Mouse (Mus musculus): ENCODE measurements around the gene Olfr1158. TPM values are rescaled to one million over a fixed set of nuclear protein-coding genes. Genes with fewer than 3 reads are reported as not detected.

The Olfr1158 gene
- polyA plus RNA-seq (2012; rRNA removed), result not detected in 2 replicates

DNA sequence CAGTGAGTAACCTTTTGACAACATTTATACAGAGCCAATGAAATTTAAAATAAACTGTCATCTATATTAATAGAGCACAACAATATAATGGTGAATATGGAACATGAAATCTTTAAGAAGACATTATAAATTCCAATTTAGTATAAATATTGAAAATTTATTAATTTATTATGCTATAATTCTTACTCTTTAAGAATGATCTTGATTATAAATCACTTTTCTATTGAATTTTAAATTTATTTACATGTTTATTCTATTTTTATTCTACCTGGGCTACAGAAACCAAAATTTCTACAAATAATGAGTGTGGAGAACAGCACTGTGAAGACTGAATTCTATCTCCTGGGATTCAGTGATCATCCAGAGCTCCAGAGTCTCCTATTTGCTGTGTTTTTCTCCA, at the start of gene Olfr1158:
Olfr1158 (plus strand) TSS at position 301 of the 400 bp plus-strand sequence.

DNA sequence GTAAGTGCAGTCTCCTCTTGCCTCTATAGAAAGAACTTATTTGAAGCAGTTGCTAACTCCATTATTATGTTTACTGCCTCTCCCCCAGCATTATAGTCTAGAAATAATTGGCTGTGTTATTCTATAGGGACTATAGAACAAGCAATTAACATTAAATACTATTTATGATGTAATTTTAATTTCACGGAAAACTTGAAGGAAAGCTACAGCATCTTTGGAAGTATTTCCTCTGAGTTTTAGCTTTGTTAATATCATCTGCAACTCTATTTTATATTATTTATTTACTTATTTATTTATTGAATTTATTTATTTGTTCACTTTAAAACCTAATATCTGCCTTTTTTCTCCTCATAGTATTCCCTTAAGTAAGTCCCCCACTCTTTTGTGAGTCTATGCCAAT, 44.9 kb upstream of the Olfr1158 start, which contains the start of gene Olfr1155:
Olfr1155 (minus strand) TSS at position 101 of the 400 bp plus-strand sequence.

DNA sequence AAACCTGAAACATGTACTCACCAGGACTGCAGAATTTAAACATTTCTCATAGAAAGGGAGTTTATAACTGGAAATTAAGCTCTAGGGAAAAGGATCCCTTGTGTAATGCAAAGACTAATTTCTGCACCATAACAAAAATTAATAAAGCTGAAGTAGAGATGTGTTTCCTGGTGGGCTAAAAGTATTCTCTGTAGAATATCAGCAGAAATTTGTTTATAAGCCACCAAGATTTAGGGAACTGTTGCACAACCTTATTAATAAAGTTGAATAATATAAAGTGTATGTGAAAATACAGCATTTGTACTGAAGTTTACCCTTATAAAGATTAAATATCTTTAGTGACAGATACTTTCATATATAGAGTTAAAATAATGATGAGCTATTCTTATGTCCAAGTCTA, 36.9 kb upstream of the Olfr1158 start, which contains the start of gene Olfr1156:
Olfr1156 (minus strand) TSS at position 101 of the 400 bp plus-strand sequence.

DNA sequence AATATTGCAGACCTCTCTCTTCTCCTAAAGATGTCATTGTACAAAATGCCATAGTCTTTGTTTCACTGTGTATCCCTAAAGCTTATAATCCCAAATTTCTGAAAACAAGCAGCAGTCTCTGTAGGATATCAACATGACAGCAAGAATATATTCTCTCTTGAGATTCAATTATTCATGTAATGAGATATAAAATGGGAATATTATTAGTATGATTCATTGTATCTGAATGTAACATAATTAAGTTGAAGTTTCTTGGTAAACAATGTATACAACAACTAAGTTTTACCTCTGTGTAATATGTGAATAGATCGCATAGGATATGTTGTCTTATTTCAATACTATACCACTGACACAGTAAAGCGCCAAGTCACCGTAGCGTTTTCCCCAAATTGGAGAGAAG, 21.7 kb upstream of the Olfr1158 start, which contains the start of gene Olfr1157:
Olfr1157 (minus strand) TSS at position 101 of the 400 bp plus-strand sequence.

DNA sequence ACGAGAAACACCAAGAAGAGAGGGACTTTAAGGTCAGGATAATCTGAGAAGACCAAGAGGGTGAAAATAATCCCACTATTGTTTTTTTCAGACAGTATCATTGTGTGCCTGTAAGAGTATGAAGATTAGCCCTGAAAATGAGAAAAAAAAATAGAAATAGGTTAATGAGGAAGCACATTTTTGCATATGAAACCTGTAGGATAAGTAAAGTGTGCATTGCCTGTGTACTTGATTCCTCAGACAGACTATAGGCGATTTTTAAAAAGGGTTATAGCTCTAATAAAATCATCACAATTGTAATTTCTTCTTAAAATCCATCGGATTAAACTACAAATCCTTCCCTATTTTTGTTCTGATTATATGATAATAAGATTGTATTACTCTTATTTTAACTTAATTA, 15.3 kb upstream of the Olfr1158 start, which contains the start of gene Olfr74:
Olfr74 (minus strand) TSS at position 101 of the 400 bp plus-strand sequence.

DNA sequence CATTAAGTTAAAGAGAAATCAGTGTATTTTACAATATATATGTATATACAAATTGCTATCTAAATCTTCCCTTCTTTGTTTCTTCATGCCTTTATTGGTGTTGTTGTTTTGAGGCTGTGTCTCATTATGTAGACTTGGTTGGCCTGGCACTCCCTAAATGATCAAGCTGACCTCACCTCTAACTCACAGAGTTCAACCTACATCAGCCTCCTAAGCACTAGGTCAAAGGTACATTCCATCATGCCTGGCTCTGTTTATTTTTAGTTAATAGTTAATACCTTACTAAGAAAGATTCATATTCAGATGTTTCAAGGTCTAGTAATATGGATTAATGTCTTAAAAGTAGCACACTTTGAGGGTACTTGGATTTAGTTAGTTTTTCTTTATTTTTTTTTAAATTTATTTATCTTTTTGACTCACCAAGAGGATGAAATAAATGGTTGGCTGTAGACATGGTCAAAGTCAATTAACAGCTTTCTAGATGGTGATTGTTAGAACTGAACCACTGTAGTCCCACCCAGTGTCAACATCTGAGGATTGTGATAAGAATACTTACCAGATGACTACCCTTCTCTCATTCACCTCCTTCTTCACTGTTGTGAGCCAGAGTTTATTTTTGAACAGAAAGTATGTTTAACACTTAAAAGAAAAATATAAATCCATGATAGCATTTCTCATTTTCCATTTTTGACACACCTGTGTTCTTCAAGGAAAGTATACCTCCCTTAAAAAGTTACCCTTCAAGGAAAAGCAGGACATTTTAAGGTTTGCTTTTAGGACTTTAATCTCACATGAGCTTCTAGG, 17.8 kb downstream of the Olfr1158 start, which contains the start of gene Olfr1160:
Olfr1160 (minus strand) TSS at position 754 of the 804 bp plus-strand sequence.

DNA sequence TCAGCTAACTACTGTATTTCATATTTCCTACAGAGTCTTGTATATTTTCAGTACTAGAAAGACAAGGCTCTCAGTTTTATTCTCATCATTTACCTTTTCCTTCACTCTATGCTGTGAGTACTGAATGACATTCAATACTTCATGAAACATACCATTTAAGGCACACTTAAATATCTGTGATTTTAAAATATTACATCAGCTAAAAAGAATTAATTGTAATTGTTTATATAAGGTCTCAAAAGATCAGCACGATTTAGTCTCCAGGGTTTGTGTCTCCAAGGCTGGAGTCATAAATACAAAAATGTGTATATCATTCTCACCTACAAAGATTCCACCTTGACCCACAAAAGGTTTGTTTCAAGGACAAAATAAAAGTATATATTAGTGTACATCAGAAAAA, 32.6 kb downstream of the Olfr1158 start, which contains the start of gene Olfr1161:
Olfr1161 (plus strand) TSS at position 301 of the 400 bp plus-strand sequence.

DNA sequence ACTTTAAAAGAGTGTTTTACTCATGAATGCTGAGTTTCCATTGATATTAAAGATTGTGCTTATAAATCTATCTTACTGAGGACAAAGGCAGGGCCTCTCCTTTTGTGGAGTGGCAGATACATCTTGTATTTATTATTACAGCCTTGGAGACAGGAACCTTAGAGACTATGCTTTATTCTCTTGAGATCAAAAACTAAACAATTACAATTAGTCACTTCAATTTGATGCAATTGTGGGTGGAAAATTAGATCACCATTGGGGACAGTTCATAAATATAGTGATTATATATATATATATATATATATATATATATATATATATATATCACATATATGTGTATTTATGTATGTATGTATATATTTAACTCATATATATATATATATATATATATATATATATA, 47.7 kb downstream of the Olfr1158 start, which contains the start of gene Olfr73:
Olfr73 (minus strand) TSS at position 101 of the 400 bp plus-strand sequence.

Other genes starting within 250 kb of the Olfr1158 start
- gene Olfr1140, start 246.4 kb upstream of the Olfr1158 start, polyA plus RNA-seq (2012; rRNA removed), result not detected in 2 replicates
- gene Olfr1141, start 236.1 kb upstream of the Olfr1158 start, polyA plus RNA-seq (2012; rRNA removed), result not detected in 2 replicates
- not detected in 2 replicates for gene Olfr152, start 210.6 kb upstream of the Olfr1158 start, polyA plus RNA-seq (2012; rRNA removed)
- gene Olfr1143, start 189.5 kb upstream of the Olfr1158 start, polyA plus RNA-seq (2012; rRNA removed), result not detected in 2 replicates
- gene Olfr1145, start 180.3 kb upstream of the Olfr1158 start, polyA plus RNA-seq (2012; rRNA removed), result not detected in 2 replicates
- not detected in 2 replicates for gene Olfr1148, start 159.6 kb upstream of the Olfr1158 start, polyA plus RNA-seq (2012; rRNA removed)
- not detected in 2 replicates for gene Olfr1150-ps1, start 146.1 kb upstream of the Olfr1158 start, polyA plus RNA-seq (2012; rRNA removed)
- gene Olfr1151, start 134.3 kb upstream of the Olfr1158 start, polyA plus RNA-seq (2012; rRNA removed), result not detected in 2 replicates
- not detected in 2 replicates for gene Olfr1152, start 123.6 kb upstream of the Olfr1158 start, polyA plus RNA-seq (2012; rRNA removed)
- gene Olfr1153, start 95.2 kb upstream of the Olfr1158 start, polyA plus RNA-seq (2012; rRNA removed), result not detected in 2 replicates
- not detected in 2 replicates for gene Olfr1154, start 84.9 kb upstream of the Olfr1158 start, polyA plus RNA-seq (2012; rRNA removed)
- gene Olfr1155, start 45.0 kb upstream of the Olfr1158 start, polyA plus RNA-seq (2012; rRNA removed), result not detected in 2 replicates
- not detected in 2 replicates for gene Olfr1156, start 37.0 kb upstream of the Olfr1158 start, polyA plus RNA-seq (2012; rRNA removed)
- gene Olfr1157, start 21.8 kb upstream of the Olfr1158 start, polyA plus RNA-seq (2012; rRNA removed), result not detected in 2 replicates
- not detected in 2 replicates for gene Olfr74, start 15.4 kb upstream of the Olfr1158 start, polyA plus RNA-seq (2012; rRNA removed)
- not detected in 2 replicates for gene Olfr1160, start 18.2 kb downstream of the Olfr1158 start, polyA plus RNA-seq (2012; rRNA removed)
- not detected in 2 replicates for gene Olfr1161, start 32.7 kb downstream of the Olfr1158 start, polyA plus RNA-seq (2012; rRNA removed)
- not detected in 2 replicates for gene Olfr73, start 47.6 kb downstream of the Olfr1158 start, polyA plus RNA-seq (2012; rRNA removed)
- gene Olfr1162, start 61.0 kb downstream of the Olfr1158 start, polyA plus RNA-seq (2012; rRNA removed), result not detected in 2 replicates
- not detected in 2 replicates for gene Olfr1163, start 81.7 kb downstream of the Olfr1158 start, polyA plus RNA-seq (2012; rRNA removed)
- gene Olfr1164, start 103.9 kb downstream of the Olfr1158 start, polyA plus RNA-seq (2012; rRNA removed), result not detected in 2 replicates
- not detected in 2 replicates for gene Olfr1166, start 138.2 kb downstream of the Olfr1158 start, polyA plus RNA-seq (2012; rRNA removed)
- gene Olfr1167, start 165.1 kb downstream of the Olfr1158 start, polyA plus RNA-seq (2012; rRNA removed), result not detected in 2 replicates
- gene Olfr1168, start 191.8 kb downstream of the Olfr1158 start, polyA plus RNA-seq (2012; rRNA removed), result not detected in 2 replicates
- gene Olfr1170, start 238.2 kb downstream of the Olfr1158 start, polyA plus RNA-seq (2012; rRNA removed), result not detected in 2 replicates

All from liver, embryonic 18 days (tissue).